Mouse (Mus musculus) adrenal gland, adult 2 months (tissue): ENCODE measurements at regions not wholly inside any gene's neighbourhood (a gene's known extent, or its start where the extent isn't known, plus 50 kb on each side); places are given as distances from the start of the nearest gene placed in this dataset.
A peak's percentile ranks its signal among the peaks of the same experiment; 100 is the strongest.
"Not testable (repeated sequence)": the region's sequence is repeated elsewhere in the genome, so short reads cannot be mapped to it uniquely, and the experiment has no call there.

Experiments used
- DNase-seq: peaks from one replicate; pipeline ENCODE4 v3.0.0; 2021

- peak; percentile 13 for DNase-seq
These were observed 91.4 kb upstream of the Mdm1 start for GRCm38 (mm10) chr10:118050152-118050641.

- DNase-seq = peak; percentile 10
These were observed 89.6 kb upstream of the Mdm1 start for GRCm38 (mm10) chr10:118052042-118052441.

GRCm38 (mm10) chr10:118052477-118052876 is 89.1 kb upstream of the Mdm1 start:
- DNase-seq = no peak

- no peak for DNase-seq
These were observed 88.6 kb upstream of the Mdm1 start for GRCm38 (mm10) chr10:118053037-118053436.

- no peak for DNase-seq
These were observed 84.8 kb upstream of the Mdm1 start for GRCm38 (mm10) chr10:118056789-118057271.

GRCm38 (mm10) chr10:118057516-118057915 is 84.1 kb upstream of the Mdm1 start:
- no peak for DNase-seq

GRCm38 (mm10) chr10:118064816-118065216 is 76.8 kb upstream of the Mdm1 start:
- no peak for DNase-seq

- DNase-seq = not testable (repeated sequence)
These were observed 65.3 kb upstream of the Mdm1 start for GRCm38 (mm10) chr10:118076341-118076740.

GRCm38 (mm10) chr10:118081636-118082166 is 59.9 kb upstream of the Mdm1 start:
- DNase-seq = no peak

GRCm38 (mm10) chr10:118083035-118083720 is 58.4 kb upstream of the Mdm1 start:
- DNase-seq = no peak

GRCm38 (mm10) chr10:118083721-118084075 is 57.9 kb upstream of the Mdm1 start:
- DNase-seq = no peak

GRCm38 (mm10) chr10:118085046-118085983 is 56.3 kb upstream of the Mdm1 start:
- peak; percentile 8 for DNase-seq

- no peak for DNase-seq
These were observed 53.9 kb upstream of the Mdm1 start for GRCm38 (mm10) chr10:118087570-118088340.

GRCm38 (mm10) chr10:118088499-118088898 is 53.1 kb upstream of the Mdm1 start:
- DNase-seq = no peak

GRCm38 (mm10) chr10:118089879-118090278 is 51.7 kb upstream of the Mdm1 start:
- no peak for DNase-seq

GRCm38 (mm10) chr10:118091476-118091875 is 50.1 kb upstream of the Mdm1 start:
- no peak for DNase-seq
